Mouse (Mus musculus): ENCODE measurements around the gene Zfp507. TPM values are rescaled to one million over a fixed set of nuclear protein-coding genes. Genes with fewer than 3 reads are reported as not detected.

Zfp507 gene
- polyA plus RNA-seq, 1 experiment = 12.0 TPM

GRCm38 (mm10) chr7:35804206-35804605 is 1.4 kb upstream of the Zfp507 start:
- Histone ChIP-seq H3K27me3 (ENCODE audit: control insufficient read depth, insufficient read depth, low read length) (no peaks in the 10 kb centered on the region), H3K36me3 (ENCODE audit: control insufficient read depth, insufficient read depth, low read length) (peaks cover 1% of the 10 kb centered on the region; the same call in 1 of the 2 replicates), H3K4me3 (ENCODE audit: control insufficient read depth, low read depth, low read length) (peak overlapping the region; percentile 50), H3K27ac (ENCODE audit: control insufficient read depth, insufficient read depth, low read depth, low read length) (no peak overlapping the region), H3K4me1 (ENCODE audit: control insufficient read depth, insufficient read depth, low read length) (peaks cover 7% of the 10 kb centered on the region)
- TF ChIP-seq CTCF (IDR thresholded peaks at IDR 0.05; ENCODE audit: control insufficient read depth, insufficient read depth, insufficient replicate concordance, low read depth, low read length) (no peak), POLR2A (IDR thresholded peaks at IDR 0.05; ENCODE audit: control insufficient read depth, low read depth, low read length) (no peak)

- Histone ChIP-seq H3K27ac (ENCODE audit: control insufficient read depth, insufficient read depth, low read depth, low read length) (peak overlapping the region; percentile 34), H3K27me3 (ENCODE audit: control insufficient read depth, insufficient read depth, low read length) (no peaks in the 10 kb centered on the region), H3K36me3 (ENCODE audit: control insufficient read depth, insufficient read depth, low read length) (peaks cover 2% of the 10 kb centered on the region; the same call in 1 of the 2 replicates), H3K4me1 (ENCODE audit: control insufficient read depth, insufficient read depth, low read length) (peaks cover 7% of the 10 kb centered on the region), H3K4me3 (ENCODE audit: control insufficient read depth, low read depth, low read length) (peak overlapping the region; percentile 91)
- TF ChIP-seq CTCF (IDR thresholded peaks at IDR 0.05; ENCODE audit: control insufficient read depth, insufficient read depth, insufficient replicate concordance, low read depth, low read length) (no peak), POLR2A (IDR thresholded peaks at IDR 0.05; ENCODE audit: control insufficient read depth, low read depth, low read length) (peak; percentile 32; the same call in 1 of the 2 replicates)
These were observed 450 bp downstream of the Zfp507 start for GRCm38 (mm10) chr7:35802201-35802905.

- H3K27ac ChIP-seq (ENCODE audit: control insufficient read depth, insufficient read depth, low read depth, low read length) = no peak overlapping the region; the same call in 1 of the 2 replicates
- no peaks in the 10 kb centered on the region for H3K4me1 ChIP-seq (ENCODE audit: control insufficient read depth, insufficient read depth, low read length)
- H3K4me3 ChIP-seq (ENCODE audit: control insufficient read depth, low read depth, low read length) = peak overlapping the region; percentile 71
- H3K27me3 ChIP-seq (ENCODE audit: control insufficient read depth, insufficient read depth, low read length) = no peaks in the 10 kb centered on the region
- no peak for TF ChIP-seq CTCF (IDR thresholded peaks at IDR 0.05; ENCODE audit: control insufficient read depth, insufficient read depth, insufficient replicate concordance, low read depth, low read length)
- no peak for TF ChIP-seq POLR2A (IDR thresholded peaks at IDR 0.05; ENCODE audit: control insufficient read depth, low read depth, low read length)
- peaks cover 6% of the 10 kb centered on the region for H3K36me3 ChIP-seq (ENCODE audit: control insufficient read depth, insufficient read depth, low read length)
These were observed 6.7 kb downstream of the Zfp507 start for GRCm38 (mm10) chr7:35796123-35796522.

GRCm38 (mm10) chr7:35794145-35794664 is 8.6 kb downstream of the Zfp507 start:
- Histone ChIP-seq H3K27me3 (ENCODE audit: control insufficient read depth, insufficient read depth, low read length) (no peaks in the 10 kb centered on the region), H3K4me3 (ENCODE audit: control insufficient read depth, low read depth, low read length) (peak overlapping the region; percentile 81), H3K27ac (ENCODE audit: control insufficient read depth, insufficient read depth, low read depth, low read length) (no peak overlapping the region), H3K36me3 (ENCODE audit: control insufficient read depth, insufficient read depth, low read length) (peaks cover 9% of the 10 kb centered on the region), H3K4me1 (ENCODE audit: control insufficient read depth, insufficient read depth, low read length) (no peaks in the 10 kb centered on the region)
- TF ChIP-seq CTCF (IDR thresholded peaks at IDR 0.05; ENCODE audit: control insufficient read depth, insufficient read depth, insufficient replicate concordance, low read depth, low read length) (no peak), POLR2A (IDR thresholded peaks at IDR 0.05; ENCODE audit: control insufficient read depth, low read depth, low read length) (no peak)

- peaks cover 9% of the 10 kb centered on the region for H3K36me3 ChIP-seq (ENCODE audit: control insufficient read depth, insufficient read depth, low read length)
- no peaks in the 10 kb centered on the region for H3K4me1 ChIP-seq (ENCODE audit: control insufficient read depth, insufficient read depth, low read length)
- no peaks in the 10 kb centered on the region for H3K27me3 ChIP-seq (ENCODE audit: control insufficient read depth, insufficient read depth, low read length)
- peak overlapping the region; percentile 81 for H3K4me3 ChIP-seq (ENCODE audit: control insufficient read depth, low read depth, low read length)
- TF ChIP-seq POLR2A (IDR thresholded peaks at IDR 0.05; ENCODE audit: control insufficient read depth, low read depth, low read length) (no peak), CTCF (IDR thresholded peaks at IDR 0.05; ENCODE audit: control insufficient read depth, insufficient read depth, insufficient replicate concordance, low read depth, low read length) (no peak)
- H3K27ac ChIP-seq (ENCODE audit: control insufficient read depth, insufficient read depth, low read depth, low read length) = no peak overlapping the region
These were observed 10.5 kb downstream of the Zfp507 start for GRCm38 (mm10) chr7:35792150-35792848.

GRCm38 (mm10) chr7:35790926-35791325 is 11.9 kb downstream of the Zfp507 start:
- Histone ChIP-seq H3K27me3 (ENCODE audit: control insufficient read depth, insufficient read depth, low read length) (no peaks in the 10 kb centered on the region), H3K4me3 (ENCODE audit: control insufficient read depth, low read depth, low read length) (no peak overlapping the region), H3K36me3 (ENCODE audit: control insufficient read depth, insufficient read depth, low read length) (peaks cover 8% of the 10 kb centered on the region), H3K27ac (ENCODE audit: control insufficient read depth, insufficient read depth, low read depth, low read length) (no peak overlapping the region), H3K4me1 (ENCODE audit: control insufficient read depth, insufficient read depth, low read length) (no peaks in the 10 kb centered on the region)
- TF ChIP-seq POLR2A (IDR thresholded peaks at IDR 0.05; ENCODE audit: control insufficient read depth, low read depth, low read length) (no peak), CTCF (IDR thresholded peaks at IDR 0.05; ENCODE audit: control insufficient read depth, insufficient read depth, insufficient replicate concordance, low read depth, low read length) (no peak)

- TF ChIP-seq CTCF (IDR thresholded peaks at IDR 0.05; ENCODE audit: control insufficient read depth, insufficient read depth, insufficient replicate concordance, low read depth, low read length) (no peak), POLR2A (IDR thresholded peaks at IDR 0.05; ENCODE audit: control insufficient read depth, low read depth, low read length) (no peak)
- peaks cover 8% of the 10 kb centered on the region for H3K36me3 ChIP-seq (ENCODE audit: control insufficient read depth, insufficient read depth, low read length)
These were observed 12.6 kb downstream of the Zfp507 start for GRCm38 (mm10) chr7:35790201-35790600.

More at GRCm38 (mm10) chr7:35790201-35790600, 12.6 kb downstream of the Zfp507 start:
- H3K27ac ChIP-seq (ENCODE audit: control insufficient read depth, insufficient read depth, low read depth, low read length) = no peak overlapping the region
- H3K27me3 ChIP-seq (ENCODE audit: control insufficient read depth, insufficient read depth, low read length) = no peaks in the 10 kb centered on the region
- no peak overlapping the region for H3K4me3 ChIP-seq (ENCODE audit: control insufficient read depth, low read depth, low read length)
- H3K4me1 ChIP-seq (ENCODE audit: control insufficient read depth, insufficient read depth, low read length) = no peaks in the 10 kb centered on the region
